Mouse (Mus musculus): ENCODE results near the gene Usp47.

The Usp47 gene

GRCm38 (mm10) chr7:112123612-112124011 lies 100.3 kb downstream of the Usp47 start:
- DNase-seq, result no peak

- peak; percentile 28 to 52 for DNase-seq
Observed at GRCm38 (mm10) chr7:112125625-112126260, 102.4 kb downstream of the Usp47 start.

- no peak for DNase-seq
Observed at GRCm38 (mm10) chr7:112127085-112127637, 103.9 kb downstream of the Usp47 start.

- peak; percentile 64 to 74 for DNase-seq
Observed at GRCm38 (mm10) chr7:112127954-112128353, 104.7 kb downstream of the Usp47 start.

- DNase-seq, result peak; percentile 69 to 70
Observed at GRCm38 (mm10) chr7:112128810-112129209, 105.5 kb downstream of the Usp47 start.

- DNase-seq, result peak; percentile 77 to 81
Observed at GRCm38 (mm10) chr7:112129851-112130250, 106.5 kb downstream of the Usp47 start.

- DNase-seq, result no peak
Observed at GRCm38 (mm10) chr7:112130660-112131059, 107.4 kb downstream of the Usp47 start.

GRCm38 (mm10) chr7:112132005-112132404 lies 108.7 kb downstream of the Usp47 start:
- no peak for DNase-seq

- peak in 1 of 2 experiments; percentile 40 for DNase-seq
Observed at GRCm38 (mm10) chr7:112133277-112133676, 110.0 kb downstream of the Usp47 start.

- no peak for DNase-seq
Observed at GRCm38 (mm10) chr7:112135161-112135560, 111.9 kb downstream of the Usp47 start.

GRCm38 (mm10) chr7:112136537-112136936 lies 113.2 kb downstream of the Usp47 start:
- DNase-seq, result no peak

- no peak for DNase-seq
Observed at GRCm38 (mm10) chr7:112138168-112138508, 114.8 kb downstream of the Usp47 start.

GRCm38 (mm10) chr7:112138509-112139405 lies 115.5 kb downstream of the Usp47 start:
- DNase-seq, result no peak

GRCm38 (mm10) chr7:112140725-112141124 lies 117.4 kb downstream of the Usp47 start:
- no peak for DNase-seq

- DNase-seq, result no peak
Observed at GRCm38 (mm10) chr7:112142616-112143015, 119.3 kb downstream of the Usp47 start.

GRCm38 (mm10) chr7:112143090-112143500 lies 119.8 kb downstream of the Usp47 start:
- no peak for DNase-seq

GRCm38 (mm10) chr7:112143978-112144377 lies 120.7 kb downstream of the Usp47 start:
- DNase-seq, result peak in 1 of 2 experiments; percentile 34

GRCm38 (mm10) chr7:112144646-112145179 lies 121.4 kb downstream of the Usp47 start:
- no peak for DNase-seq

- peak; percentile 44 to 58 for DNase-seq
Observed at GRCm38 (mm10) chr7:112147979-112148378, 124.7 kb downstream of the Usp47 start.

- DNase-seq, result no peak
Observed at GRCm38 (mm10) chr7:112149113-112149512, 125.8 kb downstream of the Usp47 start.

- DNase-seq, result peak; percentile 25 to 34
Observed at GRCm38 (mm10) chr7:112154445-112154844, 131.1 kb downstream of the Usp47 start.

GRCm38 (mm10) chr7:112155194-112155593 lies 131.9 kb downstream of the Usp47 start:
- no peak for DNase-seq

GRCm38 (mm10) chr7:112157584-112158315 lies 134.4 kb downstream of the Usp47 start:
- DNase-seq, result peak in 1 of 2 experiments; percentile 18
